Mouse (Mus musculus): Measurements from ENCODE around the gene Myoz2.

The Myoz2 gene

GRCm38 (mm10) chr3:123007386-123007785 is 27.4 kb downstream of the Myoz2 start:
- in situ Hi-C loops (cut with MboI, MseI): no loop called here

DNA sequence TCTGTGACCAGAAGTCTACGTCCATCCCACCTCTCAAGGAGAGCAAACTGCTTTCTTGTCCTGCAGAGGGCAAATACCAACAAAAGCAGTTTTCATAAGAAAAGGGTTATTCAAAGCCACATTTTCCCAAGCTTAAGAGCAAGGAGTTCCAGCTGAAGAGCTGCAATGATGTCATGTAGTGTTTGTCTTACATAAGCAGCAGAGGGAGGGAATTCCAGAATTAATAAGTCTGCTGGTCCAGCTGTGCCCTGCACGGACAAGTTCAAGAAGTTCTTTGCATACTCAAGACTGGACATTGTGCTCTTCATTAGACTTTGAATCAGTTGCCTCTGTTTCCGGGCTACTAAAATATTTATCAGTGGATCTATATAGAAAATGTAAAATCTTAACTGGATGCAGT is 33.8 kb downstream of the Myoz2 start:
- in situ Hi-C loops (cut with MboI, MseI): no loop called here

DNA sequence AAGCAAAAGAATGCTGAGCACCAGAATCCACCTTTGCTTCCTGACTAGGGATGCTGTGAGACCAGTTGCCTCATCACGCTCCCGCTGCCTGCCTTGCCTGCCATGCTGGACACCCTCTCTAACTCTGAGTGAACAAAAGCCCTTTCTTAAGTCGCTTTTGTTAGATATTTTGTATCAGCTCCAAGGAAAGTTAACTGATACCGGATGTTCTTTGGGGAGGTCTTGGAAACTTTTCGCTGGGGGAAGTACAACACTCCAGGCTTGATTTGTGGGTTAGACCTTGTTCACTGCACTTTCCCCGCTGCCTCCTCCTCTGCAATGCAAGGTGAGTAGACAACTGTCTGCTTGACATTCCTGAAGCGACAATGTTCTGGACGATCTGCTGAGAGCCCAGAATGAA is 36.3 kb downstream of the Myoz2 start:
- in situ Hi-C loops (cut with MboI, MseI): no loop called here

- in situ Hi-C loops (cut with MboI, MseI): no loop called here
Observed at GRCm38 (mm10) chr3:122996968-122997367, 37.8 kb downstream of the Myoz2 start.

DNA sequence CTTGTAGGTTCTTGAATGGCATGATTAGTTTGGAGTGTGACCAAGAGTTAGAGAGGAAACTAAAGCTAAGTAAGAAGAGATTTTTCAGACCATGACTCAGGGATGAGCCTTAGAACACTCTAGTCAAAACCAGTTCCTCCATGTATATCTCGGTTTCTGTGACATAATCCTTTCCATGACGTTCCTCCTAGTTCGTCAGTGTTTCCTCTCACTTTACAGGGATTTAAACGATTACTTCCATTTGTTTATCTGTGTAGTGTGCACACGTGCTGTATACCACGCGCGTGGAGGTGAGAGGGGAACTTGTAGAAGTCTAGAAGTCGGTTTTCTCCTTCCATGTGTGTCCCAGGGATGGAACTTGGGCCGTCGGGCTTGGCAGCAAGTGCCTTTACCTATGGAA is 47.9 kb downstream of the Myoz2 start:
- in situ Hi-C loops (cut with MboI, MseI): no loop called here

DNA sequence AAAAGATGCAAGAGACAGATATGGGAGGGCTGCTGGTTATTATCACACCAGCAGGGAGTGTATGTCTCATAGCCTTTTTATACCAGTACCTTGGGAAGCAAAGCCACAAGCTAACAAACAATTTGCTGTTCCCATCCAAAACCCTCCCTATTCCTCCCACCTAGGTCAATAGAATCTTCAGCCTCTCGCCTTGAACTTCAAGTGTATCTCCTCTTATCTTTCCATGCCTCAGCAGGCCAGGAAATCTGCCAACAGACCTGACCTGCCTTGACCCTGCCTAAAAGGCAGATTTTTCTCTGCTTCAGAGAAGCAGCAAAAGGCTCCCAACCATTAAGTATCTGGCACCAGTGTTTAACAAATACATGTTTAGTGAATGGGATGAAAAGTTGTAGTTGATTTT is 48.4 kb downstream of the Myoz2 start:
- in situ Hi-C loops (cut with MboI, MseI): no loop called here

DNA sequence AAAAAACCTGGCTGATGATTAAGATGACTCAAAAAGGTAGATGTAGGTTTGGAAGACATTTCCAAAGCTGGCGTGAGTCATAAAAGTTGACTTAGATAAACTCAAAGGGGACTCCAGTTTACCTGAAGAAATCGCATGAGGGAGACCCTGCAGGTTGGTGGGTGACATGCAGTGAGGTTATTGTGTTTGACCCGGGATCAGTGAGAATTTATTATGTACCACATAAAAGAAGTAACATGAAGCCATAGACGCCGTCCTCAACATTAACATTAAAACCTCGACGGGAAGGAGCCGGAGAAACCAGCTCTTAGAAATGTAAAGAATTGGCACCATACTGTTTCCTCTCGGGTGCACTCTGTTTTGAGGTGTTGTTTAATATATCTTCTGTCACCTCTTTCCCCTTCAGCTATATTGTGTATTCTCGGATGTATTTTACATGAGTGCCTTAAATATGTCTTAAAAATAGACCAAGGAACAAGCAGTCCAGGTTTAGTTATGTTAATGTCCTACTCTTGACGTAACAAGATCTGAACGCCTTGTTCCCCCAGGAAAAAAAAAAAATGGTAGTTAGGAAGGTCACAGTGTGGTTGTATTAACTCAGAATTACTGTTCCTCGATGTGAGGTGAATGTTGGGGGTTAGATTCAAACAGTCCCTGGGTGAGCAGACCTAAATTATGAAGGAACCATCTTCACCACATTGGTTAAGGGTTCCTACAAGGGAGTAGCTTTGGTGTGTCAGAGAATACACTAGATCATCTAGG is 49.5 kb downstream of the Myoz2 start:
- in situ Hi-C loops (cut with MboI, MseI): no loop called here

- in situ Hi-C loops (cut with MboI, MseI): no loop called here
Observed at GRCm38 (mm10) chr3:122984249-122985182, 50.3 kb downstream of the Myoz2 start, which contains the start of gene Usp53. Usp53 (minus strand) TSS chr3:122984510.

DNA sequence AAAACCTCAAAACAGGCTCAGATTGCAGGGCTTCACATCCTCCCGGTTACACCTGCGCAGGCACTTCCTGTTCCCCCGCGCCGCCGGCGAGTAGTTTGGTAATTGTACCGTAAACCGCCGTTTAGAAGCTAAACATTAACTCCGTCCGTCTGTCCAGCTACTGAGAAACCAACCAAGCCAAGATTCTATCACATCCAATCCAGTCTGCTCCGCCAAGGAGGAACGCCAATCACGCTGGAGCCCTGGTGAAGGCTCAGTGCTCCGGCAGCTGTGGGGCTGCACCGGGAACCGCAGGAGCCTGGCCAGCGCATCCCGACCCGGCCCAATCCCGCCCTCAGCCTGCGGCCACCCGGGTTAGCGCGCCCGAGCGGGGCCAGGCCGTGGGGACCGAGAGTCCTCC is 51.0 kb downstream of the Myoz2 start:
- in situ Hi-C loops (cut with MboI, MseI): no loop called here

GRCm38 (mm10) chr3:122975964-122976363 is 58.9 kb downstream of the Myoz2 start:
- in situ Hi-C loops (cut with MboI, MseI): no loop called here

DNA sequence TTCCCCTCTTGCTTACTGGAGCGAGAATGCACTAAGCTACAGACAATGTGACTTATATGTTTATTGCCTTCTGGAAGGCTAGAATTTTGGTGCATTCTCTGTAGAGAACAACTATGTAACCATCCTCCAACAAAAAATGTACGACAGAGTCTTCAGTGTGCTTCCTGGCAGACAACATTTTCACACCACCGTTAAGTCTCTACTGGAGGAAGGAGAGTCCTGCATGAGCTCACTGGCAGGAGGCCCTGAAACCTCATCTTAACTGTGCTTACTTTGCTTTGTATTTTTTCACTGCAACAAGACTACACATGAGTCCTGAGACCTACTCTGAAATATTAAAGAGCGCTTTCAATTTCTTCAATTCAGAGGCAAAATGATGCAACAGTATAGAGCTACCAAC is 59.5 kb downstream of the Myoz2 start:
- in situ Hi-C loops (cut with MboI, MseI): no loop called here

GRCm38 (mm10) chr3:122974833-122975232 is 60.0 kb downstream of the Myoz2 start:
- in situ Hi-C loops (cut with MboI, MseI): loop anchor here (5.0 kb wide), 1 partner anchor 43 kb away; no protein-coding TSS in a partner anchor

GRCm38 (mm10) chr3:122972126-122972822 is 62.5 kb downstream of the Myoz2 start:
- in situ Hi-C loops (cut with MboI, MseI): loop anchor here (5.0 kb wide), 1 partner anchor 40 kb away; no protein-coding TSS in a partner anchor

DNA sequence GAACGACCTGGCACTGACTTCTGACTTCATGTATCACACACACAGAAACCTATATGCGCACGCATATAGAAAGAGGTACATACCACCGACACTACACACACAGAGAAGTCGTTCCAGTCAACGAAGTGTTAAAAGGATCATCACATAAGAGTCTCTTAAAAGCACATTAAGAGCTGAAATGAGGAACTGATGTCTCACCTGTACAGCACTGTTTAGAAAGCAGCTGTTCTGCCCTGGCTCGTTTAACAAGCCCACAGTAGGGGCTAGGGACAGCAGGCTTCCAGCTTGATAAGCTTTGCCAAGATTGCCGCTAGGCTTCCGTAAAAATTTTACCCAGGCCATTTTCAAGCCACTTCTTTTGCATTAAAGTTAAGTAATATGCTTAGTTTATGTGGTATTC is 66.4 kb downstream of the Myoz2 start:
- in situ Hi-C loops (cut with MboI, MseI): no loop called here

GRCm38 (mm10) chr3:122964301-122964700 is 70.5 kb downstream of the Myoz2 start:
- in situ Hi-C loops (cut with MboI, MseI): no loop called here
